In genomic region chr3:95270766-95271364, GRCm38 (mm10) we compare ENCODE assay signal across 32 mouse cellular contexts. TPM values are rescaled to one million over a fixed set of nuclear protein-coding genes. Genes with fewer than 3 reads are reported as not detected.
DNase-seq lines count a peak whose midpoint lies in the region; ATAC-seq lines count a peak whose summit lies in the region.
"Had no signal": no experiment of that assay in that cellular context is flagged by ENCODE, and none has a peak within 500 bp of the region (broad histone marks: within the 10 kb centered on the region; RNA-seq: fewer than 3 reads in every experiment).

No protein-coding gene starts in this region.

- ATAC-seq in heart, embryonic 13.5 days (ENCODE audit: extremely low read depth, insufficient number of reproducible peaks, low FRiP score, low TSS enrichment) = no peak
- ATAC-seq in heart, embryonic 11.5 days (replicated peaks; ENCODE audit: insufficient number of reproducible peaks, low FRiP score, low TSS enrichment) = no peak
- ATAC-seq in stomach, embryonic 15.5 days (ENCODE audit: insufficient read depth, low FRiP score, low read depth) = peak; percentile 59
- ATAC-seq: activated CD4-positive, CD25-positive, alpha-beta regulatory T cell, adult 4 months; forebrain, postnatal 0 days; lung, postnatal 0 days; midbrain, embryonic 16.5 days; Patski had no signal

- H3K36me3 ChIP-seq in heart, embryonic 13.5 days = peaks cover 45% of the 10 kb centered on the region
- H3K36me3 ChIP-seq in heart, embryonic 11.5 days (ENCODE audit: control insufficient read depth, insufficient read depth, low read length) = peaks cover 14% of the 10 kb centered on the region
- H3K36me3 ChIP-seq in stomach, embryonic 15.5 days = peaks cover 22% of the 10 kb centered on the region

- H3K27me3 ChIP-seq in heart, embryonic 13.5 days (replicated peaks) = no peaks in the 10 kb centered on the region
- no peaks in the 10 kb centered on the region for H3K27me3 ChIP-seq in heart, embryonic 11.5 days (ENCODE audit: control insufficient read depth, insufficient read depth, low read length)
- no peaks in the 10 kb centered on the region for H3K27me3 ChIP-seq in stomach, embryonic 15.5 days (replicated peaks)
- H3K27me3 ChIP-seq: heart, embryonic 12.5 days; hindbrain, embryonic 12.5 days; limb, embryonic 15.5 days; neural tube, embryonic 13.5 days; Patski had no signal

- no peak overlapping the region for H3K27ac ChIP-seq in heart, embryonic 13.5 days (replicated peaks)
- H3K27ac ChIP-seq in heart, embryonic 11.5 days (ENCODE audit: low read depth, low read length) = no peak overlapping the region
- no peak overlapping the region for H3K27ac ChIP-seq in stomach, embryonic 15.5 days
- H3K27ac ChIP-seq: hindbrain, embryonic 12.5 days; kidney, postnatal 0 days; limb, embryonic 15.5 days; macrophage; neural tube, embryonic 13.5 days had no signal

- peaks cover 35% of the 10 kb centered on the region for H3K4me1 ChIP-seq in heart, embryonic 13.5 days
- no peaks in the 10 kb centered on the region for H3K4me1 ChIP-seq in heart, embryonic 11.5 days (ENCODE audit: control insufficient read depth, insufficient read depth, low read length)
- H3K4me1 ChIP-seq in stomach, embryonic 15.5 days = no peaks in the 10 kb centered on the region
- H3K4me1 ChIP-seq: hindbrain, embryonic 12.5 days; neural tube, embryonic 13.5 days had no signal

- DNase-seq in adrenal gland, postnatal 10 days = peak; percentile 58
- DNase-seq in adrenal gland, adult 8-10 months = no peak
- peak; percentile 97 for DNase-seq in R1 (ENCODE audit: low read depth, low spot score)
- no peak for DNase-seq in urinary bladder, adult 18-20 months (ENCODE audit: low spot score in 2 of 2)
- DNase-seq in spleen, postnatal 10 days (ENCODE audit: low spot score in 2 of 2) = no peak
- DNase-seq: cerebellum, adult 9-10 months; forebrain, postnatal 0 days; kidney, adult 18-20 months; left cerebral cortex, postnatal 4 days; retina, postnatal 1 day; right cerebral cortex, postnatal 25 days; spleen, adult 18-20 months had no signal

- 75% methylated on average over 12 of the region's 12 CpGs for WGBS in heart, embryonic 13.5 days
- WGBS in heart, embryonic 11.5 days (ENCODE audit: insufficient replicate concordance) = 77% methylated on average over 12 of the region's 12 CpGs
- WGBS in stomach, embryonic 15.5 days = 72% methylated on average over 12 of the region's 12 CpGs

- H3K4me2 ChIP-seq in heart, embryonic 13.5 days = no peak overlapping the region
- H3K4me2 ChIP-seq in heart, embryonic 11.5 days = no peak overlapping the region
- no peak overlapping the region for H3K4me2 ChIP-seq in stomach, embryonic 15.5 days
- H3K4me2 ChIP-seq: heart, embryonic 12.5 days; hindbrain, embryonic 12.5 days; limb, embryonic 15.5 days; neural tube, embryonic 13.5 days had no signal

- H3K9me3 ChIP-seq in heart, embryonic 13.5 days = no peaks in the 10 kb centered on the region
- H3K9me3 ChIP-seq in heart, embryonic 11.5 days (replicated peaks; ENCODE audit: control insufficient read depth, low read length) = no peaks in the 10 kb centered on the region
- no peaks in the 10 kb centered on the region for H3K9me3 ChIP-seq in stomach, embryonic 15.5 days
- H3K9me3 ChIP-seq: hindbrain, embryonic 12.5 days; limb, embryonic 15.5 days; neural tube, embryonic 13.5 days had no signal

- no peak overlapping the region for H3K4me3 ChIP-seq in heart, embryonic 13.5 days
- no peak overlapping the region for H3K4me3 ChIP-seq in heart, embryonic 11.5 days (ENCODE audit: low read depth, low read length)
- no peak overlapping the region for H3K4me3 ChIP-seq in stomach, embryonic 15.5 days (replicated peaks)
- H3K4me3 ChIP-seq: heart, embryonic 12.5 days; hindbrain, embryonic 12.5 days; limb, embryonic 15.5 days; myocyte; neural tube, embryonic 13.5 days had no signal

- H3K9ac ChIP-seq in heart, embryonic 13.5 days = 0 out of 2 replicates have a peak overlapping the region, but pooled peaks have one; percentile 34
- H3K9ac ChIP-seq in heart, embryonic 11.5 days (ENCODE audit: low read depth, low read length) = no peak overlapping the region
- H3K9ac ChIP-seq in stomach, embryonic 15.5 days = no peak overlapping the region
- H3K9ac ChIP-seq: forebrain, postnatal 0 days; heart, embryonic 12.5 days; hindbrain, embryonic 12.5 days; limb, embryonic 15.5 days; neural tube, embryonic 13.5 days had no signal

RNA-seq across cellular contexts. Expression of gene Mindy1, which starts 10.3 kb away (rescaled TPM):
- total RNA-seq in adrenal gland, postnatal 10 days (2021) = 10 to 100 TPM; 71.2 to 78.1 TPM
- 100 to 1,000 TPM; 127 to 191 (median 150) TPM for total RNA-seq in adrenal gland, adult 8-10 months (2022)
- 24.3 TPM in 2 replicates for polyA plus RNA-seq in heart, embryonic 13.5 days (2015; fragmentation: Nextera tagmentation; extraction: Ambion mirVana)
- 24.3 and 25.1 TPM in 2 replicates for polyA plus RNA-seq in heart, embryonic 11.5 days (2014; fragmentation: Nextera tagmentation; extraction: Ambion mirVana)
- 45.8 and 51.2 TPM in 2 replicates for polyA plus RNA-seq in stomach, embryonic 15.5 days (2015; fragmentation: Nextera tagmentation; extraction: Ambion mirVana)

RNA-seq across cellular contexts. Expression of gene Prune1, which starts 11.0 kb away (rescaled TPM):
- 10 to 100 TPM; 22.2 to 27.9 TPM for total RNA-seq in adrenal gland, postnatal 10 days (2021)
- total RNA-seq in adrenal gland, adult 8-10 months (2022) = 10 to 100 TPM; 26.8 to 34.8 (median 31.7) TPM
- polyA plus RNA-seq in heart, embryonic 13.5 days (2015; fragmentation: Nextera tagmentation; extraction: Ambion mirVana) = 24.5 and 26.0 TPM in 2 replicates
- polyA plus RNA-seq in heart, embryonic 11.5 days (2014; fragmentation: Nextera tagmentation; extraction: Ambion mirVana) = 24.7 and 32.2 TPM in 2 replicates
- 16.6 and 17.3 TPM in 2 replicates for polyA plus RNA-seq in stomach, embryonic 15.5 days (2015; fragmentation: Nextera tagmentation; extraction: Ambion mirVana)

RNA-seq across cellular contexts. Expression of gene Bnipl, which starts 19.9 kb away (rescaled TPM):
- total RNA-seq in adrenal gland, postnatal 10 days (2021) = under 1 TPM in 1 of 2 experiments, not detected in 1; 0.42 TPM
- under 1 TPM in 1 of 4 experiments, not detected in 3; 0.75 TPM for total RNA-seq in adrenal gland, adult 8-10 months (2022)
- 0.23 and 0.24 TPM in 2 replicates for polyA plus RNA-seq in heart, embryonic 13.5 days (2015; fragmentation: Nextera tagmentation; extraction: Ambion mirVana)
- polyA plus RNA-seq in heart, embryonic 11.5 days (2014; fragmentation: Nextera tagmentation; extraction: Ambion mirVana) = not detected in 2 replicates
- polyA plus RNA-seq in stomach, embryonic 15.5 days (2015; fragmentation: Nextera tagmentation; extraction: Ambion mirVana) = 3.5 and 5.8 TPM in 2 replicates
- total RNA-seq: common myeloid progenitor, adult 5-6 weeks; G1E; heart, postnatal 25 days had no signal
- polyA plus RNA-seq: activated CD4-positive, CD25-positive, alpha-beta regulatory T cell, adult 4 months; forebrain, postnatal 0 days; heart, embryonic 12.5 days; liver, embryonic 16.5 days; macrophage; midbrain, embryonic 16.5 days; neural tube, embryonic 13.5 days had no signal

RNA-seq across cellular contexts. Expression of gene Gm128, which starts 29.5 kb away (rescaled TPM):
- total RNA-seq in adrenal gland, postnatal 10 days (2021) = under 1 TPM in 1 of 2 experiments, not detected in 1; 0.18 TPM
- under 1 TPM in 1 of 4 experiments, not detected in 3; 0.19 TPM for total RNA-seq in adrenal gland, adult 8-10 months (2022)
- polyA plus RNA-seq in heart, embryonic 13.5 days (2015; fragmentation: Nextera tagmentation; extraction: Ambion mirVana) = 0.24 and 0.37 TPM in 2 replicates
- polyA plus RNA-seq in heart, embryonic 11.5 days (2014; fragmentation: Nextera tagmentation; extraction: Ambion mirVana) = 0.30 and 0.62 TPM in 2 replicates
- 0.35 TPM in 2 replicates for polyA plus RNA-seq in stomach, embryonic 15.5 days (2015; fragmentation: Nextera tagmentation; extraction: Ambion mirVana)
- total RNA-seq: G1E; heart, postnatal 25 days; layer of hippocampus, postnatal 14 days; left cerebral cortex, postnatal 4 days had no signal
- polyA plus RNA-seq: embryonic facial prominence, embryonic 11.5 days; G1E had no signal

RNA-seq across cellular contexts. Expression of gene Anxa9, which starts 36.1 kb away (rescaled TPM):
- 1 to 10 TPM; 1.1 to 1.3 TPM for total RNA-seq in adrenal gland, postnatal 10 days (2021)
- 1 to 10 TPM; 1.9 to 4.2 (median 3.0) TPM for total RNA-seq in adrenal gland, adult 8-10 months (2022)
- polyA plus RNA-seq in heart, embryonic 13.5 days (2015; fragmentation: Nextera tagmentation; extraction: Ambion mirVana) = 0.90 and 1.1 TPM in 2 replicates
- 0.84 and 1.5 TPM in 2 replicates for polyA plus RNA-seq in heart, embryonic 11.5 days (2014; fragmentation: Nextera tagmentation; extraction: Ambion mirVana)
- 2.3 and 3.4 TPM in 2 replicates for polyA plus RNA-seq in stomach, embryonic 15.5 days (2015; fragmentation: Nextera tagmentation; extraction: Ambion mirVana)

Comparison
In these comparisons a context has a peak if more than half of its experiments do, and no peak if none do; other contexts are left out.
1. DNase-seq: peak in adrenal gland, postnatal 10 days (single experiment) and R1 (single experiment); none in adrenal gland, adult 8-10 months (single experiment), urinary bladder, adult 18-20 months (0 of 2) and spleen, postnatal 10 days (0 of 2).